Mouse (Mus musculus) kidney, postnatal 0 days (tissue): Measurements from ENCODE around the gene Mrps31. TPM values are rescaled to one million over a fixed set of nuclear protein-coding genes. Genes with fewer than 3 reads are reported as not detected.

Experiments
- ATAC-seq: fragments of 200-750 bp; cut with Nextera tagmentation; replicated peaks from 2 replicates; pipeline ENCODE4 v1.8.0; 2017; ENCODE audit warnings: low read depth, moderate number of reproducible peaks, moderate TSS enrichment, moderate library complexity; ENCODE audit not compliant: low FRiP score
- DNase-seq: peaks from one replicate; pipeline ENCODE4 v3.0.0-alpha.2; 2016; ENCODE audit warnings: low spot score
- H3K27ac ChIP-seq: fragments of 300-500 bp; sonication (generic); 2 replicates; pipeline ENCODE4 v1.5.1; 2014; ENCODE audit warnings: mild to moderate bottlenecking
- H3K27me3 ChIP-seq: fragments of 300-500 bp; sonication (generic); 2 replicates; pipeline ENCODE4 v1.6.1; 2014; ENCODE audit warnings: low read length, mixed read lengths; ENCODE audit not compliant: insufficient read depth
- H3K36me3 ChIP-seq: fragments of 300-500 bp; sonication (generic); 2 replicates; pipeline ENCODE4 v1.6.1; 2014; ENCODE audit warnings: low read length, mixed read lengths; ENCODE audit not compliant: insufficient read depth
- H3K4me1 ChIP-seq: fragments of 300-500 bp; sonication (generic); replicated peaks from 2 replicates; pipeline ENCODE4 v1.6.1; 2014; ENCODE audit warnings: antibody characterized with exemption, low read length, mixed read lengths; ENCODE audit not compliant: insufficient read depth
- H3K4me2 ChIP-seq: fragments of 300-500 bp; sonication (generic); 2 replicates; pipeline ENCODE4 v1.6.1; 2014; ENCODE audit warnings: mild to moderate bottlenecking, low read length, moderate library complexity, mixed read lengths
- H3K4me3 ChIP-seq: fragments of 300-500 bp; sonication (generic); replicated peaks from 2 replicates; pipeline ENCODE4 v1.5.1; 2014; ENCODE audit warnings: low read depth, low read length
- H3K9ac ChIP-seq: fragments of 300-500 bp; sonication (generic); 2 replicates; pipeline ENCODE4 v1.6.1; 2014; ENCODE audit warnings: low read depth, low read length
- H3K9me3 ChIP-seq: fragments of 300-500 bp; sonication (generic); replicated peaks from 2 replicates; pipeline ENCODE4 v1.6.1; 2016; ENCODE audit warnings: low read length, inconsistent platforms, mixed read lengths
- CTCF ChIP-seq: IDR thresholded peaks from 2 replicates; pipeline ENCODE4 v1.5.1; 2016; ENCODE audit warnings: antibody characterized with exemption, low read depth, mild to moderate bottlenecking, moderate library complexity
- WGBS: fragments of 180-500 bp; shearing (Covaris S2); extraction: QIAGEN DNeasy Blood & Tissue Kit; methylation state at CpG from one replicate; pipeline ENCODE4 v1.1.7; 2014; 5-methylcytosine and 5-hydroxymethylcytosine counted together
- polyA plus RNA-seq: library from polyadenylated mRNA; unstranded; fragments of >200 nt; fragmentation: Nextera tagmentation; extraction: Ambion mirVana; gene quantifications from 2 replicates; pipeline ENCODE4 v1.2.1, GENCODE M21; 2015

The Mrps31 gene
- polyA plus RNA-seq, result 48.4 and 49.4 TPM in 2 replicates

- WGBS, result under 1% methylated on average over 25 of the region's 25 CpGs
- ATAC-seq (peak; percentile 92), DNase-seq (peak; percentile 94)
- Histone ChIP-seq H3K36me3 (peaks cover 8% of the 10 kb centered on the region; the same call in 1 of the 2 replicates), H3K27ac (peak within 1 kb of the TSS; percentile 79), H3K9me3 (no peaks in the 10 kb centered on the region), H3K27me3 (no peaks in the 10 kb centered on the region), H3K4me2 (peak within 1 kb of the TSS; percentile 67), H3K9ac (peak within 1 kb of the TSS; percentile 80), H3K4me1 (0 out of 2 replicates have a peak, but pooled peaks cover 6% of the 10 kb centered on the region), H3K4me3 (peak within 1 kb of the TSS; percentile 63)
- peak; percentile 16; the same call in 1 of the 2 replicates for TF ChIP-seq CTCF
Observed at GRCm38 (mm10) chr8:22411282-22411702, at the start of gene Mrps31. TSS of gene Mrps31 (plus strand) at chr8:22411361.

GRCm38 (mm10) chr8:22376311-22376710 lies 34.9 kb upstream of the Mrps31 start:
- no peak for DNase-seq
- no peak overlapping the region for H3K4me3 ChIP-seq
- WGBS, result 92% methylated on average over 5 of the region's 5 CpGs
- no peak overlapping the region for H3K27ac ChIP-seq
- no peak overlapping the region for H3K9ac ChIP-seq
- H3K4me2 ChIP-seq, result no peak overlapping the region
- no peak for ATAC-seq
- H3K27me3 ChIP-seq, result no peaks in the 10 kb centered on the region
- no peaks in the 10 kb centered on the region for H3K4me1 ChIP-seq
- H3K36me3 ChIP-seq, result peaks cover 17% of the 10 kb centered on the region
- no peaks in the 10 kb centered on the region for H3K9me3 ChIP-seq
- TF ChIP-seq CTCF, result no peak

DNA sequence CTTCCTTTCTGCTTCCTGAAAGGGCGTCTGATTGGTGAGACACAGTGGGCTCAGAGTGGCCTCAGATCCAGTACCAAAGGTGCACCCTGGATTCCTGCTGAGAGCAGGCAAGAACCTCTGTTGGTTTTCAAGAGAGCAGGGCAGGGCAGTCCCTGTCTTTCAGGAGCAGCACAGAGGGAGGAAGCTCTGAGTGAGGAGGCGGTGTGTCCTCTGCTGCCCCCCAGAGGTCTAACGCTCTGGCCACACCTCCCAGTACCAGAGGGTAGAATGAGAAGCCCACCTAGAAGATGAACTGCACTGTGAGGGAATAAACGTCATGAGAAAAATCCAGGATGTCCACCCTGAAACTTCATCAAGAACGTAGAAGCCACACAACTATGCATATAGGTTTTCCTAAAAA lies 34.3 kb upstream of the Mrps31 start:
- ATAC-seq, result peak; percentile 73; the same call in 1 of the 2 replicates
- H3K36me3 ChIP-seq, result peaks cover 23% of the 10 kb centered on the region

DNA sequence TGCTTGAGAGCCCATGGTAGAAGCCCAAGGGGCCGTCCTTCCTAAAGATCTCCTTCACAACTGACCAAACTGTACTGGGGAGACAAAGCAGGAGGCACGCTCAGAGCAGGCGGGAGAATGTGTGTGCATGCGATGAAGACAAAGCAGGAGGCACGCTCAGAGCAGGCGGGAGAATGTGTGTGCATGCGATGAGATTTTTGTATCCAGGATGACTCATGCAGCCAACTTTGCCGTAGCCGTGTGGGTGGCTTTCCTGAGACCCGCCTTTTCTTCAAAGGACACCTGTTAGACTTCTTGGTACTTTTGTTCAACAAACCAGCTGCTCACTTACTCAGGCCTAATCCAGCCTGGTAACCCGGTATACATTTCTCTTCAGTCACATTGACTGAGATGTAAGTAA lies 30.2 kb upstream of the Mrps31 start:
- H3K4me2 ChIP-seq, result no peak overlapping the region
- no peaks in the 10 kb centered on the region for H3K9me3 ChIP-seq
- H3K4me1 ChIP-seq, result no peaks in the 10 kb centered on the region
- WGBS, result 93% methylated on average over 11 of the region's 11 CpGs
- no peaks in the 10 kb centered on the region for H3K27me3 ChIP-seq
- H3K4me3 ChIP-seq, result no peak overlapping the region
- H3K9ac ChIP-seq, result no peak overlapping the region
- ATAC-seq (no peak), DNase-seq (no peak)
- TF ChIP-seq CTCF, result no peak
- H3K36me3 ChIP-seq, result peaks cover 26% of the 10 kb centered on the region
- H3K27ac ChIP-seq, result no peak overlapping the region

More for the DNA sequence above, 34.3 kb upstream of the Mrps31 start:
- H3K4me3 ChIP-seq, result no peak overlapping the region
- H3K4me2 ChIP-seq, result no peak overlapping the region
- DNase-seq, result peak; percentile 61
- H3K9ac ChIP-seq, result no peak overlapping the region
- H3K4me1 ChIP-seq, result no peaks in the 10 kb centered on the region
- peak; percentile 74 for TF ChIP-seq CTCF
- no peaks in the 10 kb centered on the region for H3K27me3 ChIP-seq
- no peaks in the 10 kb centered on the region for H3K9me3 ChIP-seq
- WGBS, result 48% methylated on average over 5 of the region's 5 CpGs
- no peak overlapping the region for H3K27ac ChIP-seq

DNA sequence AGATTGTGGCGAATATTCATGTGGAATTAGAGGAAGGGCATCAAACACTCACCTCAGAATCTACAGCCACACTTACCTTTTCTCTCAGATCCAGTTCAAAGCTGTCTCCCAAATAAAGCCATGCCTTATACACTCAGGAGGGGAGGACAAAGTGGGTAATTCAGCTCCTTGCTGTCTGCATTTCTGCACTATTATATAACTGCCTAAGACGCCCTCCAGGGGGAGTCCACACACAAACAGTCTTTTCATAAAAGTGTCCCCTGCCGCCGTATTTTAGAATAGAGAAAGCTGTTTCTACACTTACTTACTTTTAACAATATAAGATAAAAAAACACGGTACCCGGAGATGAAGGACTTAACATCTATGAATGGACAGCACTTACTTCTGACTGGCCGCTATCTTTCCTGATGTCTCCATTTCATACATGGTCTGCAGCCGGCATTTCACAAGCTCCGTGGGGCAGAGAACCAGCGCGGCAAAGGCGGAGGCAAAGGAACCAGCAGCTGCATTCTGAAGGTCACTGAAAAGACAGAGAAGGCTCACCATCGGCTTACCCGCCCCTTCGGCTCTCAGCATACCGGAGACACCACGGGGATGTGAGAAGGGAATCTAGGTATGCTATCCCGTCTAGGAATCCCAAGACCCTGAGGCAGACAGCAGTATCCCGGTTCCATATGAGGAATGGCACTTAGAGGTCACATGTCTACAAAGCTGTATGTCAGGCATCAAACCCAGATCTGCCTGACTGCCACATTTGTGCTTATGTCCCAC lies 28.2 kb upstream of the Mrps31 start:
- WGBS, result 91% methylated on average over 19 of the region's 19 CpGs
- Histone ChIP-seq H3K9ac (no peak overlapping the region), H3K4me2 (no peak overlapping the region), H3K36me3 (peaks cover 30% of the 10 kb centered on the region), H3K4me1 (no peaks in the 10 kb centered on the region), H3K27ac (no peak overlapping the region), H3K27me3 (no peaks in the 10 kb centered on the region), H3K9me3 (no peaks in the 10 kb centered on the region), H3K4me3 (no peak overlapping the region)
- ATAC-seq, result no peak
- 0 out of 2 replicates have a peak, but pooled peaks have one; percentile 29 for TF ChIP-seq CTCF
- DNase-seq, result peak; percentile 5

- no peaks in the 10 kb centered on the region for H3K4me1 ChIP-seq
- no peak overlapping the region for H3K4me2 ChIP-seq
- DNase-seq (no peak), ATAC-seq (no peak)
- H3K27me3 ChIP-seq, result no peaks in the 10 kb centered on the region
- H3K9me3 ChIP-seq, result no peaks in the 10 kb centered on the region
- H3K9ac ChIP-seq, result no peak overlapping the region
- H3K27ac ChIP-seq, result no peak overlapping the region
- H3K4me3 ChIP-seq, result no peak overlapping the region
- H3K36me3 ChIP-seq, result peaks cover 33% of the 10 kb centered on the region
- 89% methylated on average over 6 of the region's 6 CpGs for WGBS
- no peak for TF ChIP-seq CTCF
Observed at GRCm38 (mm10) chr8:22385158-22385557, 26.0 kb upstream of the Mrps31 start.
